Mouse (Mus musculus): ENCODE measurements at regions not wholly inside any gene's neighbourhood (a gene's known extent, or its start where the extent isn't known, plus 50 kb on each side); places are given as distances from the start of the nearest gene placed in this dataset.

- TF ChIP-seq ZMIZ1 (IDR thresholded peaks at IDR 0.05; ENCODE audit: low read depth, low read length) (no peak), USF1 (IDR thresholded peaks at IDR 0.05; ENCODE audit: low read depth, low read length) (peak; percentile 48), TBP (conservative IDR thresholded peaks at IDR 0.05; ENCODE audit: low read depth, low read length) (no peak), HCFC1 (IDR thresholded peaks at IDR 0.05; ENCODE audit: low read depth, low read length) (peak; percentile 74), MEF2A (IDR thresholded peaks at IDR 0.05; ENCODE audit: borderline replicate concordance, low read depth, low read length) (no peak)
- DNase-seq (ENCODE audit: extremely low read depth) = no peak
Measured at GRCm38 (mm10) chrX:166645713-166646112, 60.2 kb upstream of the Egfl6 start.

GRCm38 (mm10) chrX:166641256-166641655 lies 55.7 kb upstream of the Egfl6 start:
- H3K79me2 ChIP-seq (replicated peaks; ENCODE audit: control insufficient read depth, extremely low read depth, insufficient read depth, poor library complexity, severe bottlenecking) = no peaks in the 10 kb centered on the region
- in situ Hi-C loops (cut with MboI; ENCODE audit: low pct_ligation_motif_present, low pct_unique_long_range_greater_than_20kb, low sequenced_read_pairs) = loop anchor here (25.0 kb wide), 1 partner anchor 329 kb away; no protein-coding TSS in a partner anchor
- peaks cover 0 to 11% of the 10 kb centered on the region in 2 experiments; a peak in 2 of 4 replicates for H3K4me1 ChIP-seq (ENCODE audit: control insufficient read depth in 1 of 2, insufficient read depth in 2 of 2)
- H3K27me3 ChIP-seq (replicated peaks) = no peaks in the 10 kb centered on the region
- no peak overlapping the region for H3K9ac ChIP-seq (ENCODE audit: insufficient read depth, low read depth)
- no peaks in the 10 kb centered on the region for H3K36me3 ChIP-seq (replicated peaks in 1 of 2; ENCODE audit: control insufficient read depth in 1 of 2, insufficient read depth in 1 of 2, low read length in 1 of 2)
- H3K4me3 ChIP-seq (replicated peaks in 1 of 3; ENCODE audit: low read depth in 2 of 3, low read length in 2 of 3, poor library complexity in 1 of 3) = no peak overlapping the region
- H3K4me2 ChIP-seq (ENCODE audit: insufficient read depth, low read depth, poor library complexity, severe bottlenecking) = no peak overlapping the region
- DNase-seq (ENCODE audit: extremely low read depth) = no peak
- no peaks in the 10 kb centered on the region for H3K9me3 ChIP-seq (replicated peaks; ENCODE audit: low read length)
- dilution Hi-C loops (cut with MboI; ENCODE audit: extremely low pct_ligation_motif_present, extremely low pct_unique_long_range_greater_than_20kb, low sequenced_read_pairs) = no loop called here
- TF ChIP-seq SMC3 (IDR thresholded peaks at IDR 0.05; ENCODE audit: low read depth, low read length) (no peak), HCFC1 (IDR thresholded peaks at IDR 0.05; ENCODE audit: low read depth, low read length) (no peak), USF1 (IDR thresholded peaks at IDR 0.05; ENCODE audit: low read depth, low read length) (no peak), KAT2A (IDR thresholded peaks at IDR 0.05; ENCODE audit: insufficient replicate concordance, low read length) (no peak), PAX5 (IDR thresholded peaks at IDR 0.05; ENCODE audit: low read length) (no peak), ZKSCAN1 (IDR thresholded peaks at IDR 0.05; ENCODE audit: borderline replicate concordance, low read depth, low read length) (no peak), RAD21 (IDR thresholded peaks at IDR 0.05; ENCODE audit: low read depth, low read length) (no peak), GABPA (IDR thresholded peaks at IDR 0.05; ENCODE audit: insufficient replicate concordance, low read depth, low read length) (no peak), TBP (conservative IDR thresholded peaks at IDR 0.05; ENCODE audit: low read depth, low read length) (no peak), ZC3H11A (IDR thresholded peaks at IDR 0.05; ENCODE audit: low read depth, low read length) (no peak), IRF4 (IDR thresholded peaks at IDR 0.05; ENCODE audit: low read depth, low read length) (no peak), MAFK (IDR thresholded peaks at IDR 0.05; ENCODE audit: insufficient replicate concordance, low read length) (no peak), TCF12 (IDR thresholded peaks at IDR 0.05; ENCODE audit: low read depth, low read length) (no peak), ZNF384 (IDR thresholded peaks at IDR 0.05; ENCODE audit: low read depth, low read length) (no peak), SIN3A (IDR thresholded peaks at IDR 0.05; ENCODE audit: low read length) (no peak), NRF1 (IDR thresholded peaks at IDR 0.05; ENCODE audit: low read depth, low read length) (no peak)
- no peak overlapping the region for H3K27ac ChIP-seq (ENCODE audit: insufficient read depth, low read depth)

More at GRCm38 (mm10) chrX:166645713-166646112, 60.2 kb upstream of the Egfl6 start:
- H3K27ac ChIP-seq (ENCODE audit: insufficient read depth, low read depth) = no peak overlapping the region
- H3K4me2 ChIP-seq (ENCODE audit: insufficient read depth, low read depth, poor library complexity, severe bottlenecking) = no peak overlapping the region
- in situ Hi-C loops (cut with MboI; ENCODE audit: low pct_ligation_motif_present, low pct_unique_long_range_greater_than_20kb, low sequenced_read_pairs) (loop anchor here (25.0 kb wide), 1 partner anchor 333 kb away; no protein-coding TSS in a partner anchor), dilution Hi-C loops (cut with MboI; ENCODE audit: extremely low pct_ligation_motif_present, extremely low pct_unique_long_range_greater_than_20kb, low sequenced_read_pairs) (no loop called here)
- H3K4me3 ChIP-seq (replicated peaks in 1 of 3; ENCODE audit: low read depth in 2 of 3, low read length in 2 of 3, poor library complexity in 1 of 3) = no peak overlapping the region
- H3K79me2 ChIP-seq (replicated peaks; ENCODE audit: control insufficient read depth, extremely low read depth, insufficient read depth, poor library complexity, severe bottlenecking) = no peaks in the 10 kb centered on the region
- no peaks in the 10 kb centered on the region for H3K9me3 ChIP-seq (replicated peaks; ENCODE audit: low read length)
- H3K36me3 ChIP-seq (replicated peaks in 1 of 2; ENCODE audit: control insufficient read depth in 1 of 2, insufficient read depth in 1 of 2, low read length in 1 of 2) = no peaks in the 10 kb centered on the region
- H3K27me3 ChIP-seq (replicated peaks) = no peaks in the 10 kb centered on the region
- no peak overlapping the region for H3K9ac ChIP-seq (ENCODE audit: insufficient read depth, low read depth)
- H3K4me1 ChIP-seq (ENCODE audit: control insufficient read depth in 1 of 2, insufficient read depth in 2 of 2) = peaks cover 0 to 4% of the 10 kb centered on the region in 2 experiments; a peak in 1 of 4 replicates

Measured in CH12.LX (cell line).